Mouse (Mus musculus) hindbrain, embryonic 15.5 days (tissue): Measurements from ENCODE around the gene Slc47a2. TPM values are rescaled to one million over a fixed set of nuclear protein-coding genes. Genes with fewer than 3 reads are reported as not detected.

Experiments used
- ATAC-seq: fragments of 200-750 bp; cut with Nextera tagmentation; 2 replicates; pipeline ENCODE4 v1.8.0; 2017; ENCODE audit warnings: low read depth, moderate number of reproducible peaks, moderate TSS enrichment; ENCODE audit not compliant: low FRiP score
- H3K27ac ChIP-seq: fragments of 300-500 bp; sonication (generic); replicated peaks from 2 replicates; pipeline ENCODE4 v1.5.1; 2015; ENCODE audit warnings: mild to moderate bottlenecking, inconsistent platforms
- H3K27me3 ChIP-seq: fragments of 300-500 bp; sonication (generic); 2 replicates; pipeline ENCODE4 v1.6.1; 2015; ENCODE audit warnings: control low read depth, inconsistent platforms
- H3K36me3 ChIP-seq: fragments of 300-500 bp; sonication (generic); 2 replicates; pipeline ENCODE4 v1.6.1; 2015; ENCODE audit warnings: control low read depth, inconsistent platforms
- H3K4me1 ChIP-seq: fragments of 300-500 bp; sonication (generic); replicated peaks from 2 replicates; pipeline ENCODE4 v1.6.1; 2015; ENCODE audit warnings: control low read depth, inconsistent platforms
- H3K4me2 ChIP-seq: fragments of 300-500 bp; sonication (generic); 2 replicates; pipeline ENCODE4 v1.6.1; 2015; ENCODE audit warnings: moderate library complexity, mild to moderate bottlenecking, inconsistent platforms
- H3K4me3 ChIP-seq: fragments of 300-500 bp; sonication (generic); 2 replicates; pipeline ENCODE4 v1.5.1; 2015; ENCODE audit warnings: mild to moderate bottlenecking, inconsistent platforms
- H3K9ac ChIP-seq: fragments of 300-500 bp; sonication (generic); 2 replicates; pipeline ENCODE4 v1.6.1; 2015; ENCODE audit warnings: inconsistent platforms
- H3K9me3 ChIP-seq: fragments of 300-500 bp; sonication (generic); 2 replicates; pipeline ENCODE4 v1.6.1; 2016; ENCODE audit warnings: control low read depth, inconsistent platforms
- WGBS: fragments of 180-500 bp; shearing (Covaris S2); methylation state at CpG from one replicate; pipeline ENCODE4 v1.1.7; 2015; 5-methylcytosine and 5-hydroxymethylcytosine counted together
- polyA plus RNA-seq: library from polyadenylated mRNA; unstranded; fragments of >200 nt; fragmentation: Nextera tagmentation; extraction: Ambion mirVana; gene quantifications from 2 replicates; pipeline ENCODE4 v1.2.1, GENCODE M21; 2015

Gene Slc47a2
- polyA plus RNA-seq = 0.38 TPM in 1 of 2 replicates, not detected in the other

- Histone ChIP-seq H3K36me3 (no peaks in the 10 kb centered on the region), H3K4me1 (peaks cover 14% of the 10 kb centered on the region), H3K9ac (0 out of 2 replicates have a peak within 1 kb of the TSS, but pooled peaks have one; percentile 0), H3K27ac (no peak within 1 kb of the TSS), H3K9me3 (no peaks in the 10 kb centered on the region), H3K4me3 (peak within 1 kb of the TSS; percentile 42), H3K27me3 (peaks cover 34% of the 10 kb centered on the region), H3K4me2 (peak within 1 kb of the TSS; percentile 67)
- no peak for ATAC-seq
- WGBS = 4% methylated on average over 61 of the region's 61 CpGs
Observed at GRCm38 (mm10) chr11:61342505-61343420, at the start of gene Slc47a2. Gene Slc47a2 (minus strand): TSS chr11:61342860.

GRCm38 (mm10) chr11:61388936-61389335 is 46.3 kb upstream of the Slc47a2 start:
- 87% methylated on average over 4 of the region's 4 CpGs for WGBS
- no peak overlapping the region for H3K4me3 ChIP-seq
- no peaks in the 10 kb centered on the region for H3K9me3 ChIP-seq
- no peaks in the 10 kb centered on the region for H3K36me3 ChIP-seq
- H3K9ac ChIP-seq = no peak overlapping the region
- no peaks in the 10 kb centered on the region for H3K4me1 ChIP-seq
- no peak overlapping the region for H3K27ac ChIP-seq
- H3K4me2 ChIP-seq = no peak overlapping the region
- ATAC-seq = no peak
- no peaks in the 10 kb centered on the region for H3K27me3 ChIP-seq

DNA sequence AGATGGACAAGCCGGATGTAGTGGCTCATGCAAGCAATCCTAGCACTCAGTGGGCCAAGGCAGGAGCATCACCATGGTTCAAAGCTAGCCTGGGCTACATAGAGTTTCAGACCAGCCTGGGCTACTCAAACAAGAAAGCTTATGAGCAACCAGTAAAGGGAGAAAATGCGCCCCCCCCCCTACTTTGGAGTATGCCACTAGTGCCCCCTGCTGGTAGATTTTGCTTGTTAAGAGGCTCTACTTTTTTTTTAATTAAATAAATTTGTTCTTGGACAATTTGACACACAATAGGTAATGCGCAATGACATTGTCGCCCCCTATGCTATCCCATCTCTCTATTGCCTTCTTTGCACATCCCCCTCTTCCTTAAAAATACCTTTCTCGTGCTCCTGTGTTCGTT is 45.4 kb upstream of the Slc47a2 start:
- Histone ChIP-seq H3K36me3 (no peaks in the 10 kb centered on the region), H3K27ac (no peak overlapping the region), H3K4me2 (no peak overlapping the region), H3K4me1 (no peaks in the 10 kb centered on the region), H3K27me3 (no peaks in the 10 kb centered on the region), H3K9me3 (no peaks in the 10 kb centered on the region), H3K4me3 (no peak overlapping the region), H3K9ac (no peak overlapping the region)
- no peak for ATAC-seq
- WGBS = 69% methylated on average over 6 of the region's 6 CpGs

DNA sequence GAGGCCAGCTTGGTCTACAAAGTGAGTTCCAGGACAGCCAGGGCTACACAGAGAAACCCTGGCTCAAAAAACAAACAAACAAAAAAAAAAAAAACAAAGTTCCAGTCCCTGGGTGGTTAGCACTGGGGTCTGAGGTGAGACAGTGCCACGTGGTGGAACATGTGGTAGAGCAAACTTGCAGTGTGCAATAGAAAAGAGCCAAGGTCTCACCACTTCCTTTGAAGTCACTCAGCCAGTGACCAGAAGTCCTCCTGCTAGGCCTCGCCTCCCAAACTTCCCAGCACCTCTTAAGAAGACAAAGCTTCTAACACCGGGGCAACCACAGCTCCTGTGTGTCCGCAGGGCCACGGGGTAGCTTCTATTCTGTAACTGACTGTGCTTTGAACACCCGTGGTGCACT is 44.6 kb upstream of the Slc47a2 start:
- 75% methylated on average over 6 of the region's 6 CpGs for WGBS
- no peaks in the 10 kb centered on the region for H3K9me3 ChIP-seq

DNA sequence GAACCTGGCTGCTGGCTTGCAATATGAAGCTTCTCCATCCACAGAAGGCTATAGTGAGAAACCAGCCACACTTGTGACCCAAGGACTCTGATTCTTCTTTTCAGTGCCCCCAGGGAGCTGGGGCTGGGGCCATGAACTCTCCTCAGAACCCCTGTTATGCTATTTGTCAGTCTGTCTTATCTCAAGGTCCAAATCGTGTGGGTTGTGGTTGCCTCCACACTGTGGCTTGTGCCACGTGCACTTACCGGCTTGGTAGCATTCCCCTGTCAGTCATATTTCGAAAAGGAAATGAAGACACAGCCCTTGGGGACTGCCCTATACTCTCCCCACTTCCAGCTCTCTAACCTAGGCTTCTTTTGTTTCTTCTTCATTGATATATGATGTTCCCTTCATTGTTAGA is 43.1 kb upstream of the Slc47a2 start:
- no peak overlapping the region for H3K4me2 ChIP-seq
- WGBS = 92% methylated on average over 4 of the region's 4 CpGs
- no peaks in the 10 kb centered on the region for H3K36me3 ChIP-seq
- H3K27me3 ChIP-seq = no peaks in the 10 kb centered on the region
- no peak for ATAC-seq
- no peak overlapping the region for H3K9ac ChIP-seq
- H3K9me3 ChIP-seq = no peaks in the 10 kb centered on the region
- H3K4me1 ChIP-seq = no peaks in the 10 kb centered on the region
- H3K4me3 ChIP-seq = no peak overlapping the region
- no peak overlapping the region for H3K27ac ChIP-seq

More for the DNA sequence above, 44.6 kb upstream of the Slc47a2 start:
- H3K4me3 ChIP-seq = no peak overlapping the region
- H3K36me3 ChIP-seq = no peaks in the 10 kb centered on the region
- no peak for ATAC-seq
- H3K9ac ChIP-seq = no peak overlapping the region
- no peak overlapping the region for H3K4me2 ChIP-seq
- no peaks in the 10 kb centered on the region for H3K27me3 ChIP-seq
- no peak overlapping the region for H3K27ac ChIP-seq
- no peaks in the 10 kb centered on the region for H3K4me1 ChIP-seq

DNA sequence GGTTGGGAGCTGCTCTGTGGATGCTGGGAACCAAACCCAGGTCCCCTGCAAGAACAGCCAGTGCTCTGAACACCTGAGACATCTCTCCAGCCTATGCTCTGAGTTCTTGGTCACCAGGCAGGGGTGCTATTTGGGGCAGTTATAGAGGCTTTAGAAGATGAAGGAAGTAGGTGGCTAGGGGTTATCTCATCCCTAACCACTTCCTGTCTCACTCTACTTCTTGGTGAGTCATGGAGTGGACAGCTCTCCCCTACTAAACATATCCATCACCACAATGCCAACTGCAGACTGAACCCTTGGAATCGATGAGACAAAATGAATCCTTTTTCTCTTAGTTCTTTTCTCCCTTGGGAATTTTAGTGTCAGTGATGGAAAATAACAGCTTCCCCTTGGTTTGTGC is 38.6 kb upstream of the Slc47a2 start:
- WGBS = 100% methylated on average over 1 of the region's 1 CpGs
- no peaks in the 10 kb centered on the region for H3K36me3 ChIP-seq
- no peak overlapping the region for H3K27ac ChIP-seq
- no peaks in the 10 kb centered on the region for H3K9me3 ChIP-seq
- H3K4me3 ChIP-seq = no peak overlapping the region
- H3K4me2 ChIP-seq = no peak overlapping the region
- no peak overlapping the region for H3K9ac ChIP-seq
- peaks cover 5% of the 10 kb centered on the region for H3K4me1 ChIP-seq
- ATAC-seq = no peak
- peaks cover 24% of the 10 kb centered on the region for H3K27me3 ChIP-seq

DNA sequence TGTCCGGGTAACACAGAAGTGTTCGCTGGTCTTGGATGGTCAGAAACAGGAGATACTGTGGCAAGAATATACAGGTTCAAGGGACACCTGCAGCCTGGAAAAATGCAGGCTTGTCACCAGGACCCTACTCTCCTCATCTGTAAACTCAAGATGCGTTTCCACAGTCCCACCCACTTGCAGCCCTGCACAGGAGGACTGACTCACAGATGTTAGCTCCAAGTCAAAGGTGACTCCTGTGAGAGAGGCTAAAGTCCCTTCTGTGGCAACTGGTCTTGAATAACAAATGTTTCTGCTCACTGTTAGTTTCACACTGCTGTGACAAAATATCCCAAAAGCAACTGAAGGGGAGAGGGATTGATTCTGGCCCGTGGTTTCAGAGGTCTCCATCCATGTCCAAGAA is 36.0 kb upstream of the Slc47a2 start:
- Histone ChIP-seq H3K9me3 (no peaks in the 10 kb centered on the region), H3K4me2 (no peak overlapping the region), H3K27ac (no peak overlapping the region), H3K9ac (no peak overlapping the region), H3K4me3 (no peak overlapping the region), H3K4me1 (peaks cover 5% of the 10 kb centered on the region), H3K36me3 (no peaks in the 10 kb centered on the region), H3K27me3 (peaks cover 28% of the 10 kb centered on the region)
- ATAC-seq = no peak
- WGBS = 84% methylated on average over 4 of the region's 4 CpGs

- H3K9ac ChIP-seq = no peak within 1 kb of the TSS
- 20% methylated on average over 39 of the region's 39 CpGs for whole genome bisulfite sequencing
Observed at GRCm38 (mm10) chr11:61377881-61378613, 35.4 kb upstream of the Slc47a2 start, which contains the start of gene Slc47a1. Gene Slc47a1 (minus strand): TSS chr11:61378345.

GRCm38 (mm10) chr11:61368668-61369067 is 26.0 kb upstream of the Slc47a2 start:
- H3K27ac ChIP-seq = no peak overlapping the region
- H3K27me3 ChIP-seq = no peaks in the 10 kb centered on the region
- no peak overlapping the region for H3K4me3 ChIP-seq
- H3K9me3 ChIP-seq = no peaks in the 10 kb centered on the region
- ATAC-seq = no peak
- no peak overlapping the region for H3K4me2 ChIP-seq
- H3K4me1 ChIP-seq = no peaks in the 10 kb centered on the region
- WGBS = 96% methylated on average over 2 of the region's 2 CpGs
- no peak overlapping the region for H3K9ac ChIP-seq
- no peaks in the 10 kb centered on the region for H3K36me3 ChIP-seq

More at GRCm38 (mm10) chr11:61377881-61378613, 35.4 kb upstream of the Slc47a2 start, which contains the start of gene Slc47a1:
- H3K4me3 ChIP-seq = peak within 1 kb of the TSS; percentile 17
- peaks cover 28% of the 10 kb centered on the region for H3K27me3 ChIP-seq
- peaks cover 5% of the 10 kb centered on the region for H3K4me1 ChIP-seq
- no peak within 1 kb of the TSS for H3K27ac ChIP-seq
- no peaks in the 10 kb centered on the region for H3K9me3 ChIP-seq
- H3K4me2 ChIP-seq = peak within 1 kb of the TSS; percentile 52
- H3K36me3 ChIP-seq = no peaks in the 10 kb centered on the region
- no peak for ATAC-seq

DNA sequence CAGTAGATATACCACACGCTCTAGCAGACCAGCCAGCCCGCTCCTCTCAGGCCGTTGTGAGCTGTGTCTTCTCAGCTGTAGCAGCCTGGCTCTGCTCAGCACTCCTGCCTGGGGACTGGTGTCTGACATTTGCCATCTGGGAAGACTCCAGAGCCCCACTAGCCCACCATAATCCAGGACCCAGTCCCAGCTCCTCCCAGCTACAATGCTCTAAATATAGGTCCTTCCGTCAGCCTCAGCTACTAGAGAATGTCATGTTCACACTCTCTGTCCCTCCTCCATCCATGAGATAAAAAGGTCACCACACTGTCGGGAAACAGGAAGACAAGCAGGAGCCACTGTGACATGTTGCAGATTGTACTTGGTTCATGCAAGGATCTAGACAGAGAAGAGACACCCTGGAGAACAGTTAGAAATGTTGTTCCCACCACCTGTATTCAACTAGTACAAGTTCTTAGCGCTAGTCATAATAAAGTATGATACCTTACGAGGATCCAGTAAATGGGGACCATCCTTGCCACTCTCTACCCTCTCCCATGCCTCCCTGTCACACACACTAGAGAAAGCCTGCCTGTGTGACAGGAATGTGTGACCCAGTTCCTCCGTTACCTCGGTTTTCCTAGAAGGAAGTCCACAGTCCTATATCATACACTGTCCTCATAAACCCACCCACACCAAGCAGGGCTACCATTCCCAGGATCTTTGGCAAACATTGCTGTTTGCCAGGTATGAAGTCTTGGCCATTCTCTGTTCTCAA is 24.0 kb upstream of the Slc47a2 start:
- Histone ChIP-seq H3K4me2 (no peak overlapping the region), H3K4me1 (no peaks in the 10 kb centered on the region), H3K9me3 (no peaks in the 10 kb centered on the region), H3K27me3 (no peaks in the 10 kb centered on the region), H3K4me3 (no peak overlapping the region), H3K9ac (no peak overlapping the region), H3K36me3 (no peaks in the 10 kb centered on the region), H3K27ac (no peak overlapping the region)
- no peak for ATAC-seq
- WGBS = 88% methylated on average over 9 of the region's 9 CpGs

DNA sequence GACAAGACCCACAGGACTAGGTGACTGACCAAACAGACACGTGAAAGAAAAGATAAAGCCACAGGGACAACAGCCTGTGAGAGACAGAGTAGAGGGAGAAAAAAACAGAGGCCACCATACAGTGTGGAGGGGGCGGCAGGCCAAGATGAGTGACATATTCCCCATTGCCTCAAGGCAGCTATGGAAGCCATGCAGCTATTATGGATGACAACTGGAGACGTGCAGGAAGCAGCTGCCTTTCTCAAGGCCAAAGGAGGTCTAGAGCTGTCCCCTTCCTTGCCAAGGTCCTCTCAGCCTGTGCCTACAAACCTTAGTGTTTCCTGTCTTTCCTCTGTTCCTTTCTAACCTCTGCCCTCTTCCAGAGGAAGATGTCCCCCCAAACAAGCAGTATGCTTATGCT is 23.3 kb upstream of the Slc47a2 start:
- no peaks in the 10 kb centered on the region for H3K36me3 ChIP-seq
- 75% methylated on average over 3 of the region's 3 CpGs for WGBS
- no peak overlapping the region for H3K9ac ChIP-seq
- H3K9me3 ChIP-seq = no peaks in the 10 kb centered on the region
- H3K4me1 ChIP-seq = no peaks in the 10 kb centered on the region
- H3K27ac ChIP-seq = no peak overlapping the region
- H3K4me3 ChIP-seq = no peak overlapping the region
- no peak for ATAC-seq
- H3K4me2 ChIP-seq = no peak overlapping the region
- H3K27me3 ChIP-seq = no peaks in the 10 kb centered on the region
